Mouse (Mus musculus) stomach, postnatal 0 days (tissue): ENCODE measurements around the gene P2rx7. TPM values are rescaled to one million over a fixed set of nuclear protein-coding genes. Genes with fewer than 3 reads are reported as not detected.

ENCODE experiments used
- ATAC-seq: fragments of 200-750 bp; cut with Nextera tagmentation; 2 replicates; pipeline ENCODE4 v1.8.0; 2017; ENCODE audit not compliant: low FRiP score, low TSS enrichment
- DNase-seq: peaks from one replicate; pipeline ENCODE4 v3.0.0-alpha.2; 2016; ENCODE audit warnings: low spot score
- H3K27ac ChIP-seq: fragments of 300-500 bp; sonication (generic); replicated peaks from 2 replicates; pipeline ENCODE4 v1.5.1; 2014; ENCODE audit warnings: mild to moderate bottlenecking, control low read depth
- H3K27me3 ChIP-seq: fragments of 300-500 bp; sonication (generic); 2 replicates; pipeline ENCODE4 v1.6.1; 2014; ENCODE audit warnings: low read length; ENCODE audit not compliant: control insufficient read depth, insufficient read depth
- H3K36me3 ChIP-seq: fragments of 300-500 bp; sonication (generic); 2 replicates; pipeline ENCODE4 v1.6.1; 2014; ENCODE audit warnings: low read length, mixed read lengths; ENCODE audit not compliant: control insufficient read depth, insufficient read depth
- H3K4me1 ChIP-seq: fragments of 300-500 bp; sonication (generic); replicated peaks from 2 replicates; pipeline ENCODE4 v1.6.1; 2014; ENCODE audit warnings: antibody characterized with exemption; ENCODE audit not compliant: control insufficient read depth, insufficient read depth
- H3K4me2 ChIP-seq: fragments of 300-500 bp; sonication (generic); replicated peaks from 2 replicates; pipeline ENCODE4 v1.6.1; 2014; ENCODE audit warnings: low read depth, mild to moderate bottlenecking, control low read depth, moderate library complexity
- H3K4me3 ChIP-seq: fragments of 300-500 bp; sonication (generic); 2 replicates; pipeline ENCODE4 v1.5.1; 2014; ENCODE audit warnings: low read depth, low read length, control low read depth
- H3K9ac ChIP-seq: fragments of 300-500 bp; sonication (generic); 2 replicates; pipeline ENCODE4 v1.6.1; 2014; ENCODE audit warnings: mild to moderate bottlenecking, low read length, control low read depth, mixed read lengths
- H3K9me3 ChIP-seq: fragments of 300-500 bp; sonication (generic); 2 replicates; pipeline ENCODE4 v1.6.1; 2016; ENCODE audit warnings: low read length; ENCODE audit not compliant: control insufficient read depth
- CTCF ChIP-seq: IDR thresholded peaks from 2 replicates; pipeline ENCODE4 v1.5.1; 2016; ENCODE audit warnings: antibody characterized with exemption, low read depth, mild to moderate bottlenecking, moderate library complexity
- EP300 ChIP-seq: optimal IDR thresholded peaks from 2 replicates; pipeline ENCODE3; 2016; ENCODE audit warnings: antibody characterized with exemption
- WGBS: fragments of 180-500 bp; shearing (Covaris S2); extraction: QIAGEN DNeasy Blood & Tissue Kit; methylation state at CpG from one replicate; pipeline ENCODE4 v1.1.7; 2014; 5-methylcytosine and 5-hydroxymethylcytosine counted together
- polyA plus RNA-seq: library from polyadenylated mRNA; unstranded; fragments of >200 nt; fragmentation: Nextera tagmentation; extraction: Ambion mirVana; gene quantifications from 2 replicates; pipeline ENCODE4 v1.2.1, GENCODE M21; 2015

P2rx7 gene
- polyA plus RNA-seq, 1 experiment from 2014 or later: 2.1 TPM

DNA sequence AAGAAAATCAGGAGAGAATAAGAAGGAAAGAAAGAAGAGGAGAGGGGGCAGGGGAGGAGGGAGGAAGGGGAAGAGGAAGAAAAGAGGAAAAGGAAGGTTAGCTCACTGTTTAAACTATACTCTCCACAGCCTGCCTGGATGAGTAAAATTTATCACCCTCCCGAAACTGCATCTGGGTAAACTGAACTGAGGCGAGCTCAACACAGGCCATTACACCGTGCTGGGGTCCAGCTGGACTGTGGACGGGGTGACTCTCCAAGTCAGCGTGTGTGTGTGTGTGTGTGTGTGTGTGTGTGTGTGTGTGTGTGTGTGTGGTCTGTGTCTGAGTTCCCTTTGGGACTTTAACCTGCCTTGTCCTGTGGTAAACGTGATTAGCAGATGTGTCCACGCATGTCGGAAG is 32.3 kb downstream of the P2rx7 start:
- Histone ChIP-seq H3K4me1 (no peaks in the 10 kb centered on the region), H3K4me3 (no peak overlapping the region), H3K9ac (no peak overlapping the region), H3K27ac (no peak overlapping the region), H3K36me3 (no peaks in the 10 kb centered on the region), H3K9me3 (no peaks in the 10 kb centered on the region), H3K4me2 (no peak overlapping the region), H3K27me3 (no peaks in the 10 kb centered on the region)
- DNase-seq (no peak), ATAC-seq (no peak)
- TF ChIP-seq EP300 (no peak), CTCF (no peak)
- WGBS: 59% methylated on average over 8 of the region's 8 CpGs

DNA sequence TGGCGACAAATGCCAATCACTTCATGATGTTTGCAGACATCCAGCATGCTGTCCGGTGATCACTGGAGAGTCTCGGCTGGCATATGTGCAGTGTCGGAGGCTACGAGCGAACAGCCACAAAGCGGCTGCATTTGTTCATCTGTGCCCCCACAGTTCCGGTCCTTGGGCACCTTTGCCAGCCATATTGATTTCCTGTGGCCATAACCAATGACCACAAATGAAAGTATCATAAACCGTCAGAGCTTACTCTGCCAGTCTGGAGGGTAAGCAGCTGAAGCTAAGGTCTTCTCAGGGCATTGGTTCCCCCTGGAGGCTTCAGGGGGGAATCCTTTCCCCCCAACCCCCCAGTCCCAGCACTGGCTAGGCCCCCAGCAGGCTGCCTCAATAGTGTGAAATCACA is 34.3 kb downstream of the P2rx7 start:
- Histone ChIP-seq H3K4me2 (no peak overlapping the region), H3K9me3 (no peaks in the 10 kb centered on the region), H3K27ac (no peak overlapping the region), H3K9ac (no peak overlapping the region), H3K36me3 (no peaks in the 10 kb centered on the region), H3K27me3 (no peaks in the 10 kb centered on the region), H3K4me3 (no peak overlapping the region), H3K4me1 (no peaks in the 10 kb centered on the region)
- DNase-seq (no peak), ATAC-seq (no peak)
- WGBS: 92% methylated on average over 9 of the region's 9 CpGs
- no peak for TF ChIP-seq CTCF
- no peak for TF ChIP-seq EP300

DNA sequence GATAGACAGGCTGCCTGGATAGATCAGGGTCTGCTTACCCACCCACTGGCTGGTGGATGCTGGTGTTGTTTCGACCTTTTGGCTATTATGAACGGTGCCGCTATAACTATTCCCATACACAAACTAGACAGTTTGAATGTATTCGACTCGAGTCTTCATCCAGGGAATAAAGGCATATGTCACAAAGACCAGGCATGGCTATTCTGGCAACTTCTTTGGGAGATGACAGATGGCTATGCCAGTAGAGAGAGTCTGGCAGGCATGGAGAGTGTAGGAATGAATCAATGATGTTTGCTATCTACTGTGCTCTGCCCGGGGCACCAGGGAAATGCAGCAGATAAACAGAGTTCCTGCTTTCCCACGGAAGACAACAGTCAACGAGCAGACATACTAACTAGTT is 36.2 kb downstream of the P2rx7 start:
- Histone ChIP-seq H3K27ac (no peak overlapping the region), H3K4me1 (no peaks in the 10 kb centered on the region), H3K9ac (no peak overlapping the region), H3K36me3 (no peaks in the 10 kb centered on the region), H3K9me3 (no peaks in the 10 kb centered on the region), H3K4me2 (no peak overlapping the region), H3K4me3 (no peak overlapping the region), H3K27me3 (no peaks in the 10 kb centered on the region)
- no peak for DNase-seq
- WGBS: 86% methylated on average over 8 of the region's 8 CpGs
- TF ChIP-seq CTCF: no peak
- no peak for TF ChIP-seq EP300
- ATAC-seq: no peak

DNA sequence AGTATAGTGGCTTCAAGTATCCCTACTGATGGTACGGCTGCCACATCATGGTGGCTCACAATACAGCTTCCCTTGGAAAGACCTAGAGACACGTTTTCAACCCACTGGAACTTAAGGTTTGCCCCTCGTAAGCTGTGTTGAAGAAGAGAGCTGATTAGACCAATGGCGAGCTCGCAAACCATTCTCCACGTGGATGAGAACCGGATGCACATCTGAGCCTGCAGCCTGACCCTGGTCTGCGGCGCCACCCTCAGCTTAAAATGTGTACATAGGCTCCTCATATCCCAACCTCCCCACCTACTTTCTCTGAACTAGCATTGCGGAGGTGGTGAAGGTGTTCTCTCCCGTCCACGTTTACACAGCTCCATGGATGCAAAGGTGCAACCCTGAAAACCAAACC is 37.6 kb downstream of the P2rx7 start:
- Histone ChIP-seq H3K9me3 (no peaks in the 10 kb centered on the region), H3K36me3 (no peaks in the 10 kb centered on the region), H3K4me1 (no peaks in the 10 kb centered on the region), H3K27me3 (no peaks in the 10 kb centered on the region), H3K4me3 (no peak overlapping the region), H3K9ac (no peak overlapping the region), H3K4me2 (no peak overlapping the region), H3K27ac (no peak overlapping the region)
- TF ChIP-seq EP300 (no peak), CTCF (no peak)
- no peak for ATAC-seq
- WGBS: 80% methylated on average over 12 of the region's 12 CpGs
- DNase-seq: no peak

DNA sequence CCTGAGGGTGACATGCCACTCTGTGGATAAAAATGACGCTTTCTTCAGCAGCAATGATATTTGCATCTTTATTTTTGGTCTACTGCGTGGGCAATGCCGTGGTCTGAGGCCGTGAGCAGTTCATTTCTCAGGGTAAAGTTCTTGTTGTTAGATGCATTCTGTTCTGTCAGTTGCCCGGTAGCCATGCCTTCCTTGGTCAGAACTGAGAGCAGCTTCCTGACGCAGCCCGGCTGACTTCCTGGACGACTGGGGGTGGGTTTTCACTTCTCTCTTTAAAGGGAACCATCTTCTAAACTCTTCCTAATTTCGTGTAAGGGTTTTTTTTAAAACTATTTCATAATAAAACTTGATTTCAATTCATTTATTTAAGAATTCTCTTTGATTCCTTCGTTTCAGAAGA is 40.2 kb downstream of the P2rx7 start:
- H3K4me3 ChIP-seq: no peak overlapping the region
- H3K9me3 ChIP-seq: no peaks in the 10 kb centered on the region
- H3K27me3 ChIP-seq: no peaks in the 10 kb centered on the region
- no peaks in the 10 kb centered on the region for H3K36me3 ChIP-seq
- no peak for DNase-seq
- no peak overlapping the region for H3K9ac ChIP-seq
- no peak overlapping the region for H3K27ac ChIP-seq
- H3K4me1 ChIP-seq: no peaks in the 10 kb centered on the region
- ATAC-seq: no peak
- WGBS: 73% methylated on average over 10 of the region's 10 CpGs
- no peak overlapping the region for H3K4me2 ChIP-seq
- TF ChIP-seq CTCF (no peak), EP300 (no peak)

DNA sequence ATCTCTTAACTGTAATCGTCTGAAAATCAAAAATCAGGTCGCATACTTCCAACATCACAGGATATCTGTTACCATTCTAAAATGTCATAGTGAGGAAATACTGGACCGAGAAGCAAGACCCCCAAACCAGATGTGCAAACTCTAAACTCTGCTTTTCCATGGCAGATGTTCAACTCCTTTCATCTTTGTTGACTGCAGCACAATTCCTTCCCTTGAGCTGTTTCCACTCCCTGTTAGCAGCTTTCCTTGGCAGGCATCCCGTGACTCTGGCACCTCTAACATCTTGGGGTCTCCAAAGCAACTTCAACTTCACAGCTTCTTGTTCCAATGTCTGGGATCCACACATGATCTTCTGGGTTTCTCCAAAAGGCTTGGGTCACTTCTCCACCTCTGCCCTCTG is 43.7 kb downstream of the P2rx7 start:
- no peak for DNase-seq
- Histone ChIP-seq H3K4me1 (no peaks in the 10 kb centered on the region), H3K27ac (no peak overlapping the region), H3K36me3 (no peaks in the 10 kb centered on the region), H3K4me3 (no peak overlapping the region), H3K4me2 (no peak overlapping the region), H3K27me3 (no peaks in the 10 kb centered on the region), H3K9ac (no peak overlapping the region), H3K9me3 (no peaks in the 10 kb centered on the region)
- 64% methylated on average over 4 of the region's 4 CpGs for WGBS
- ATAC-seq: no peak
- TF ChIP-seq CTCF (no peak), EP300 (no peak)
